Mouse (Mus musculus) neural tube, embryonic 11.5 days (tissue): Measurements from ENCODE around the gene Olfr281. TPM values are rescaled to one million over a fixed set of nuclear protein-coding genes. Genes with fewer than 3 reads are reported as not detected.
A peak's percentile ranks its signal among the peaks of the same experiment; 100 is the strongest.

Source experiments
- ATAC-seq: fragments of 200-750 bp; cut with Nextera tagmentation; 2 replicates; pipeline ENCODE4 v1.8.0; 2017; ENCODE audit warnings: moderate number of reproducible peaks, mild to moderate bottlenecking, moderate TSS enrichment, moderate library complexity; ENCODE audit not compliant: insufficient read depth, low FRiP score, low TSS enrichment
- DNase-seq: peaks from one replicate; pipeline ENCODE4 v3.0.0-alpha.2; 2015; ENCODE audit warnings: low spot score
- H3K27ac ChIP-seq: fragments of 300-500 bp; sonication (generic); 2 replicates; pipeline ENCODE4 v1.5.1; 2014; ENCODE audit warnings: low read depth, mild to moderate bottlenecking, low read length
- H3K27me3 ChIP-seq: fragments of 300-500 bp; sonication (generic); 2 replicates; pipeline ENCODE4 v1.6.1; 2014; ENCODE audit warnings: mild to moderate bottlenecking, low read length, mixed read lengths; ENCODE audit not compliant: control insufficient read depth, insufficient read depth
- H3K36me3 ChIP-seq: fragments of 300-500 bp; sonication (generic); 2 replicates; pipeline ENCODE4 v1.6.1; 2014; ENCODE audit warnings: mild to moderate bottlenecking, low read length, moderate library complexity, mixed read lengths; ENCODE audit not compliant: control insufficient read depth, insufficient read depth
- H3K4me1 ChIP-seq: fragments of 300-500 bp; sonication (generic); 2 replicates; pipeline ENCODE4 v1.6.1; 2014; ENCODE audit warnings: low read length, mixed read lengths; ENCODE audit not compliant: control insufficient read depth, insufficient read depth
- H3K4me2 ChIP-seq: fragments of 300-500 bp; sonication (generic); 2 replicates; pipeline ENCODE4 v1.6.1; 2014; ENCODE audit warnings: low read depth, mild to moderate bottlenecking, moderate library complexity
- H3K4me3 ChIP-seq: fragments of 300-500 bp; sonication (generic); 2 replicates; pipeline ENCODE4 v1.5.1; 2014; ENCODE audit warnings: low read depth, low read length
- H3K9ac ChIP-seq: fragments of 300-500 bp; sonication (generic); 2 replicates; pipeline ENCODE4 v1.6.1; 2014; ENCODE audit warnings: mild to moderate bottlenecking, low read length
- H3K9me3 ChIP-seq: fragments of 300-500 bp; sonication (generic); 2 replicates; pipeline ENCODE4 v1.6.1; 2016; ENCODE audit warnings: low read length; ENCODE audit not compliant: control insufficient read depth
- WGBS: fragments of 180-500 bp; shearing (Covaris S2); extraction: QIAGEN DNeasy Blood & Tissue Kit; methylation state at CpG from one replicate; pipeline ENCODE4 v1.1.7; 2014; 5-methylcytosine and 5-hydroxymethylcytosine counted together
- polyA plus RNA-seq: library from polyadenylated mRNA; unstranded; fragments of >200 nt; fragmentation: Nextera tagmentation; extraction: Ambion mirVana; gene quantifications from 2 replicates; pipeline ENCODE4 v1.2.1, GENCODE M21; 2014

Gene Olfr281
- polyA plus RNA-seq, 1 experiment from 2014 or later = not detected

- Histone ChIP-seq H3K36me3 (no peaks in the 10 kb centered on the region), H3K4me1 (no peaks in the 10 kb centered on the region), H3K9ac (no peak overlapping the region), H3K9me3 (no peaks in the 10 kb centered on the region), H3K4me2 (no peak overlapping the region), H3K27ac (no peak overlapping the region), H3K27me3 (no peaks in the 10 kb centered on the region), H3K4me3 (no peak overlapping the region)
- DNase-seq (no peak), ATAC-seq (no peak)
- 90% methylated on average over 17 of the region's 17 CpGs for WGBS
Observed at GRCm38 (mm10) chr15:98497631-98498030, 45.2 kb downstream of the Olfr281 start.

GRCm38 (mm10) chr15:98503317-98503716, 50.9 kb downstream of the Olfr281 start:
- ATAC-seq (no peak), DNase-seq (no peak)
- Histone ChIP-seq H3K9ac (no peak overlapping the region), H3K36me3 (no peaks in the 10 kb centered on the region), H3K9me3 (no peaks in the 10 kb centered on the region), H3K4me1 (no peaks in the 10 kb centered on the region), H3K27me3 (no peaks in the 10 kb centered on the region), H3K4me2 (no peak overlapping the region), H3K27ac (no peak overlapping the region), H3K4me3 (no peak overlapping the region)
- WGBS = 85% methylated on average over 3 of the region's 3 CpGs

DNA sequence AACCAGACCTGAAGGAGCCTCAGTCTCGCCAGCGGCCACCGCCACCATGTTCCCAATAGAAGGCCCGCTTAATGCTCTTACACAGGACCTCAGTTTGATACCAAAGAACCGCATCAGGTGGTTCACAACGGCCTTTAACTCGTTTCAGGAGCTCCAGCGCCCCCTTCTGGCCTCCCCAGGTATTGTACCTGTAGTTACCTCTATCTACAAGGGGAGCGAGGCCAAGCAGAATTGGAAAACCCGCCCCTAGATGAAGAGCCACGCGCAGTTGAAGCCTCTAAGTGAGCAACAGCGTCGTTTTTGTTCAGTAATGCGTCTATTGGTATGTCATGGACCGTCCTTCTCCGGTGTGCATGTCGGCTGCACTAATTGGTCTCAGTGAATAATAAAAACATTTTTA, 52.1 kb downstream of the Olfr281 start:
- H3K4me3 ChIP-seq = no peak overlapping the region
- no peak overlapping the region for H3K27ac ChIP-seq
- ATAC-seq (no peak), DNase-seq (peak; percentile 73)
- H3K36me3 ChIP-seq = no peaks in the 10 kb centered on the region
- H3K9me3 ChIP-seq = no peaks in the 10 kb centered on the region
- no peak overlapping the region for H3K4me2 ChIP-seq
- H3K4me1 ChIP-seq = no peaks in the 10 kb centered on the region
- no peaks in the 10 kb centered on the region for H3K27me3 ChIP-seq
- WGBS = 12% methylated on average over 18 of the region's 18 CpGs
- H3K9ac ChIP-seq = no peak overlapping the region

DNA sequence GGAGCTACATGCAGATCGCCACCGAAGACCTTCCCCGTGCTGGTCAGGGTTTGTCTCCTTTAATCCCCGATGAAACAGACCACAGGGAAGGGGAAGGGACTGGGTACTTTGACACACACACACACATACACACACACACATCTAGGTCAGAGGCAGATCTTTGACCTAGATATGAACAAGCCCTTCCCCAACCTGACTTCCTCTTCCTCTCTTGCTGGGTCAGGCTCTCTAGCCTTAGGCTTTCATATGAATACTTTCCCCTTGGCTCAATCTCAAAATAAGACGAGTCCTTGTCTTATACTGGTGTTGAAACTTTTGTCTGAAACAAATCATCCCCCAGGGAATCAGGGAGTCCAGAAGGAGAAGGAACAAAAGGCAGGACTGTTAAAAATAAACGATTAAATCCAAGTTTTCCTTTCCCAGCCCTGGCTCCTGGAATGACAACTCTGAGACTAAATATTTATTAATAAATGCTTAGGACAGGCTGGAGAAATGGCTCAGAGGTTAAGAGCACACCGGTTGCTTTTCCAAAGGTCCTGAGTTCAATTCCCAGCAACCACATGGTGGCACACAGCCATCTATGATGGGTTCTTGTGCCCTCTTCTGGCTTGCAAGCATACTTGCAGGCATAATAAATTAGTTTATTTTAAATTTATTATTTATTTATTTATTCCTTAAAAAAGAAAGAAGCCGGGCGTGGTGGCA, 54.0 kb downstream of the Olfr281 start:
- no peak overlapping the region for H3K9ac ChIP-seq
- no peak for DNase-seq
- H3K4me3 ChIP-seq = no peak overlapping the region
- no peaks in the 10 kb centered on the region for H3K9me3 ChIP-seq
- 85% methylated on average over 9 of the region's 9 CpGs for WGBS
- H3K27me3 ChIP-seq = no peaks in the 10 kb centered on the region
- peaks cover 2% of the 10 kb centered on the region; the same call in 1 of the 2 replicates for H3K4me1 ChIP-seq
- no peaks in the 10 kb centered on the region for H3K36me3 ChIP-seq
- no peak for ATAC-seq
- H3K27ac ChIP-seq = no peak overlapping the region
- H3K4me2 ChIP-seq = no peak overlapping the region

DNA sequence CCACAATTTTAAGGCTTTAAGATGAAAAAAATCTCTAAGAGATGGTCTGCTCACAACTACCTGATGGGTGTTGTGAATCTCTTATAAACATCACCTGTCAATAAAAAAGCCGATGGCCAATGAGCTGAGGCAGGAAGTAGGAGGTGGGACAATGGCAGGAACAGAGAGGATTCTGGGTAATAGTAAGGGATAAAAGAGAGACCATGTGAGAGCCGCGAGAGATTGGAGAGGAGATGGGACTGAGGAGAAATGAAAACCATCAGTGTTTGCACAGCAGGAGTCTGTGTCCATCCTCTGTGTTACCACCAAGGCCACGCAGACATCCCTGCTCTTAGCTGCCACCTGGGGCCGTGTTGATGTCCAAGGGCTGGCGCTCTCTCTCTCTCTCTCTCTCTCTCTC, 54.9 kb downstream of the Olfr281 start:
- Histone ChIP-seq H3K36me3 (no peaks in the 10 kb centered on the region), H3K4me2 (no peak overlapping the region), H3K4me3 (no peak overlapping the region), H3K4me1 (peaks cover 2% of the 10 kb centered on the region; the same call in 1 of the 2 replicates), H3K27ac (no peak overlapping the region), H3K9me3 (no peaks in the 10 kb centered on the region), H3K27me3 (no peaks in the 10 kb centered on the region), H3K9ac (no peak overlapping the region)
- DNase-seq (no peak), ATAC-seq (no peak)
- WGBS = 92% methylated on average over 6 of the region's 6 CpGs

DNA sequence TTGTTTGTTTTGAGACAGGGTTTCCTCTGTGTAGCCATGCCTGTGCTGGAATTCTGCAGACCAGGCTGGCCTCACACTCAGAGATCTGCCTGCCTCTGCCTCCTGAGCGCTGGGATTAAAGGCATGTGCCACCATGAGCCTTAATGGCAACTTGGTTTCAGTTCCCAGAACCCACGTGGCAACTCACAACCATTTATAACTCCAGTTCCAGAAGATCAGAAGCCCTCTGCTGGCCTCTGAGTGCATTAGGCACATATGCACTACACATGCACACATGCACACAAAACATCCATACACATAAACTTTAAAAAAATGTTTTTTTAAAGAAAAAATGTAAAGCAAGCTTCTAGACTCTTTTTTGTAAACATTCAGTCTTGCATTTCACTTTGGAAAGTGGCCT, 57.0 kb downstream of the Olfr281 start:
- WGBS = 63% methylated on average over 2 of the region's 2 CpGs
- Histone ChIP-seq H3K4me1 (peaks cover 2% of the 10 kb centered on the region; the same call in 1 of the 2 replicates), H3K4me2 (no peak overlapping the region), H3K27me3 (no peaks in the 10 kb centered on the region), H3K9me3 (no peaks in the 10 kb centered on the region), H3K4me3 (no peak overlapping the region), H3K36me3 (no peaks in the 10 kb centered on the region), H3K9ac (no peak overlapping the region), H3K27ac (no peak overlapping the region)
- DNase-seq (no peak), ATAC-seq (no peak)

Other genes starting within 250 kb of the Olfr281 start
- not detected in 2 replicates for gene Gm44579, start 231.6 kb upstream of the Olfr281 start, polyA plus RNA-seq
- not detected in 2 replicates for gene Olfr287, start 231.5 kb upstream of the Olfr281 start, polyA plus RNA-seq
- not detected in 2 replicates for gene Olfr286, start 218.1 kb upstream of the Olfr281 start, polyA plus RNA-seq
- not detected in 2 replicates for gene H1fnt, start 195.3 kb upstream of the Olfr281 start, polyA plus RNA-seq
- gene Zfp641, start 156.4 kb upstream of the Olfr281 start, polyA plus RNA-seq = 1.9 TPM in 2 replicates
- gene Olfr285, start 135.2 kb upstream of the Olfr281 start, polyA plus RNA-seq = not detected in 2 replicates
- not detected in 2 replicates for gene Olfr284, start 111.6 kb upstream of the Olfr281 start, polyA plus RNA-seq
- gene Olfr283, start 71.6 kb upstream of the Olfr281 start, polyA plus RNA-seq = not detected in 2 replicates
- gene Olfr282, start 21.4 kb upstream of the Olfr281 start, polyA plus RNA-seq = not detected in 2 replicates
- gene OR5BS1P, start 17.3 kb downstream of the Olfr281 start, polyA plus RNA-seq = not detected in 2 replicates
- 0.45 TPM in 1 of 2 replicates, not detected in the other for gene Lalba, start 30.1 kb downstream of the Olfr281 start, polyA plus RNA-seq
- gene Olfr279, start 39.8 kb downstream of the Olfr281 start, polyA plus RNA-seq = not detected in 2 replicates
- gene Kansl2, start 81.7 kb downstream of the Olfr281 start, polyA plus RNA-seq = 142 and 143 TPM in 2 replicates
- gene Ccnt1, start 118.3 kb downstream of the Olfr281 start, polyA plus RNA-seq = 62.2 and 65.6 TPM in 2 replicates
- gene 4930415O20Rik, start 118.4 kb downstream of the Olfr281 start, polyA plus RNA-seq = not detected in 2 replicates
- gene Adcy6, start 157.5 kb downstream of the Olfr281 start, polyA plus RNA-seq = 11.4 and 12.7 TPM in 2 replicates
- gene Cacnb3, start 178.3 kb downstream of the Olfr281 start, polyA plus RNA-seq = 57.4 and 58.4 TPM in 2 replicates
- 19.5 and 24.1 TPM in 2 replicates for gene Ddx23, start 210.3 kb downstream of the Olfr281 start, polyA plus RNA-seq
- gene Rnd1, start 224.9 kb downstream of the Olfr281 start, polyA plus RNA-seq = 5.2 and 5.3 TPM in 2 replicates